Mouse (Mus musculus): ENCODE measurements around the gene Pax5.

- no peak for TF ChIP-seq EP300 (IDR thresholded peaks at IDR 0.05; ENCODE audit: low read depth)
- no peak for TF ChIP-seq CTCF (IDR thresholded peaks at IDR 0.05; ENCODE audit: low read depth)
Measured at GRCm38 (mm10) chr4:44536794-44537193, 173.5 kb downstream of the Pax5 start.

Measured in liver, postnatal 0 days (tissue).